In genomic region chr1:193626924-193627849, GRCm38 (mm10) we compare ENCODE assay signal across 13 mouse cellular contexts.
A peak's percentile ranks its signal among the peaks of the same experiment; 100 is the strongest.
DNase-seq lines count a peak whose midpoint lies in the region; ATAC-seq lines count a peak whose summit lies in the region.
"Had no signal": no experiment of that assay in that cellular context is flagged by ENCODE, and none has a peak within 500 bp of the region (broad histone marks: within the 10 kb centered on the region; RNA-seq: fewer than 3 reads in every experiment).

No protein-coding gene starts in this region.

- H3K4me1 ChIP-seq in heart, embryonic 10.5 days: peaks cover 33% of the 10 kb centered on the region
- peaks cover 21% of the 10 kb centered on the region for H3K4me1 ChIP-seq in hindbrain, embryonic 15.5 days (replicated peaks)
- peaks cover 6% of the 10 kb centered on the region; the same call in 1 of the 2 replicates for H3K4me1 ChIP-seq in neural tube, embryonic 14.5 days (ENCODE audit: control insufficient read depth, insufficient read depth, low read length)

- ATAC-seq in hindbrain, embryonic 15.5 days (ENCODE audit: low FRiP score, low read depth): peak; percentile 61; the same call in 1 of the 2 replicates
- ATAC-seq in neural tube, embryonic 14.5 days (ENCODE audit: low read depth): peak; percentile 54; the same call in 1 of the 2 replicates
- no peak for ATAC-seq in megakaryocyte-erythroid progenitor cell, adult 5-6 weeks (replicated peaks; ENCODE audit: low FRiP score, low TSS enrichment, poor library complexity, severe bottlenecking)
- ATAC-seq: intestine, embryonic 16.5 days had no signal

- no peaks in the 10 kb centered on the region for H3K36me3 ChIP-seq in heart, embryonic 10.5 days
- H3K36me3 ChIP-seq in hindbrain, embryonic 15.5 days: no peaks in the 10 kb centered on the region
- no peaks in the 10 kb centered on the region for H3K36me3 ChIP-seq in neural tube, embryonic 14.5 days (ENCODE audit: control insufficient read depth, insufficient read depth, low read length)

- H3K27me3 ChIP-seq in heart, embryonic 10.5 days (ENCODE audit: insufficient read depth, poor library complexity, severe bottlenecking): peaks cover 20% of the 10 kb centered on the region
- H3K27me3 ChIP-seq in hindbrain, embryonic 15.5 days: no peaks in the 10 kb centered on the region
- H3K27me3 ChIP-seq in neural tube, embryonic 14.5 days (ENCODE audit: control insufficient read depth, insufficient read depth, low read length): no peaks in the 10 kb centered on the region

- H3K9me3 ChIP-seq in heart, embryonic 10.5 days: no peaks in the 10 kb centered on the region
- no peaks in the 10 kb centered on the region for H3K9me3 ChIP-seq in hindbrain, embryonic 15.5 days
- no peaks in the 10 kb centered on the region for H3K9me3 ChIP-seq in neural tube, embryonic 14.5 days (ENCODE audit: control insufficient read depth, low read length)

- no peak overlapping the region for H3K27ac ChIP-seq in heart, embryonic 10.5 days
- peak overlapping the region; percentile 23; the same call in 1 of the 2 replicates for H3K27ac ChIP-seq in hindbrain, embryonic 15.5 days (replicated peaks)
- peak overlapping the region; percentile 49 for H3K27ac ChIP-seq in neural tube, embryonic 14.5 days (ENCODE audit: low read depth, low read length)

- DNase-seq in embryo, embryonic 10.5 days (ENCODE audit: low spot score): peak; percentile 10
- no peak for DNase-seq in embryo, embryonic 9.5 days (ENCODE audit: extremely low spot score)
- DNase-seq in heart, adult 9 months (ENCODE audit: low spot score in 2 of 2): peak; percentile 13 to 29
- DNase-seq in heart, embryonic 10.5 days (ENCODE audit: low spot score): no peak
- DNase-seq in spleen, postnatal 36 days (ENCODE audit: low spot score in 2 of 2): no peak
- DNase-seq: adrenal gland, postnatal 14 days; cerebellum, adult 9-10 months; lung, postnatal 14 days; right cerebral cortex, postnatal 25 days had no signal

- no peak overlapping the region for H3K9ac ChIP-seq in hindbrain, embryonic 15.5 days
- no peak overlapping the region for H3K9ac ChIP-seq in neural tube, embryonic 14.5 days (replicated peaks; ENCODE audit: low read depth, low read length)

- H3K4me3 ChIP-seq in heart, embryonic 10.5 days: no peak overlapping the region
- H3K4me3 ChIP-seq in hindbrain, embryonic 15.5 days: no peak overlapping the region
- no peak overlapping the region for H3K4me3 ChIP-seq in neural tube, embryonic 14.5 days (ENCODE audit: low read depth, low read length)

- peak overlapping the region; percentile 22; the same call in 1 of the 2 replicates for H3K4me2 ChIP-seq in hindbrain, embryonic 15.5 days
- peak overlapping the region; percentile 19; the same call in 1 of the 2 replicates for H3K4me2 ChIP-seq in neural tube, embryonic 14.5 days (ENCODE audit: low read depth, low read length)

- 55% methylated on average over 16 of the region's 16 CpGs for WGBS in heart, embryonic 10.5 days
- 49% methylated on average over 16 of the region's 16 CpGs for WGBS in hindbrain, embryonic 15.5 days
- 22% methylated on average over 16 of the region's 16 CpGs for WGBS in neural tube, embryonic 14.5 days

Comparison
In these comparisons a context has a peak if more than half of its experiments do, and no peak if none do; other contexts are left out.
1. DNase-seq: peak in embryo, embryonic 10.5 days (single experiment) and heart, adult 9 months (2 of 2); none in embryo, embryonic 9.5 days (single experiment), heart, embryonic 10.5 days (single experiment) and spleen, postnatal 36 days (0 of 2).